Mouse (Mus musculus) MEL (cell line): ENCODE measurements around the gene Gbp2b. TPM values are rescaled to one million over a fixed set of nuclear protein-coding genes. Genes with fewer than 3 reads are reported as not detected.

Source experiments
- DNase-seq: peaks from one replicate; pipeline ENCODE4 v3.0.0; 2011; ENCODE audit warnings: low read depth, low spot score
- H3K27ac ChIP-seq: 2 replicates; pipeline ENCODE4 v1.5.1; 2012; ENCODE audit warnings: low read depth, mild to moderate bottlenecking, control low read depth, low read length, moderate library complexity; ENCODE audit not compliant: control insufficient read depth
- H3K27me3 ChIP-seq, 2 experiments: fragments of 150-350 bp in 1 of 2; sonication (generic) in 1 of 2; 2 replicates each; pipeline ENCODE4 v1.6.1; 2012; ENCODE audit warnings: low read length in 2 of 2, mild to moderate bottlenecking in 2 of 2, improper control_type of control experiment in 1 of 2, moderate library complexity in 1 of 2; ENCODE audit not compliant: insufficient read depth in 2 of 2, control insufficient read depth in 1 of 2
- H3K36me3 ChIP-seq, 2 experiments: 2 replicates each; pipeline ENCODE4 v1.6.1; 2012 to 2014; ENCODE audit warnings: low read length in 2 of 2, improper control_type of control experiment in 1 of 2, inconsistent platforms in 1 of 2, mild to moderate bottlenecking in 1 of 2; ENCODE audit not compliant: insufficient read depth in 2 of 2, control insufficient read depth in 1 of 2
- H3K4me1 ChIP-seq, 2 experiments: fragments of 150-350 bp in 1 of 2; sonication (generic) in 1 of 2; 2 replicates each; pipeline ENCODE4 v1.6.1; 2012; ENCODE audit warnings: low read length in 2 of 2, improper control_type of control experiment in 1 of 2, mild to moderate bottlenecking in 1 of 2; ENCODE audit not compliant: insufficient read depth in 2 of 2, control insufficient read depth in 1 of 2
- H3K4me3 ChIP-seq, 2 experiments: fragments of 150-350 bp in 1 of 2; sonication (generic) in 1 of 2; 2 replicates each; pipeline ENCODE4 v1.5.1; 2012; ENCODE audit warnings: low read depth in 2 of 2, low read length in 2 of 2, mild to moderate bottlenecking in 2 of 2, moderate library complexity in 2 of 2, control low read depth in 1 of 2, improper control_type of control experiment in 1 of 2; ENCODE audit not compliant: control insufficient read depth in 1 of 2, insufficient read depth in 1 of 2
- H3K79me2 ChIP-seq: 2 replicates; pipeline ENCODE4 v1.6.1; 2012; ENCODE audit warnings: mild to moderate bottlenecking, low read length, moderate library complexity; ENCODE audit not compliant: control insufficient read depth, poor library complexity, insufficient read depth
- H3K9ac ChIP-seq: 2 replicates; pipeline ENCODE4 v1.6.1; 2012; ENCODE audit warnings: low read depth, mild to moderate bottlenecking, control low read depth, low read length, moderate library complexity; ENCODE audit not compliant: control insufficient read depth, poor library complexity, severe bottlenecking
- H3K9me3 ChIP-seq: fragments of 150-350 bp; sonication (generic); replicated peaks from 2 replicates; pipeline ENCODE4 v1.6.1; 2012; ENCODE audit warnings: mild to moderate bottlenecking, low read length, improper control_type of control experiment, moderate library complexity; ENCODE audit not compliant: insufficient read depth
- ELF1 ChIP-seq: IDR thresholded peaks from 2 replicates; pipeline ENCODE4 v1.6.1; 2014; ENCODE audit warnings: low read depth, mild to moderate bottlenecking, inconsistent platforms, low read length, improper control_type of control experiment, moderate library complexity
- EP300 ChIP-seq, 2 experiments: IDR thresholded peaks; 2 replicates each; pipeline ENCODE4 v1.6.1; 2011; ENCODE audit warnings: improper control_type of control experiment in 2 of 2, low read length in 2 of 2, low read depth in 1 of 2, mild to moderate bottlenecking in 1 of 2
- GABPA ChIP-seq: IDR thresholded peaks from 2 replicates; pipeline ENCODE4 v1.6.1; 2012; ENCODE audit warnings: low read depth, mild to moderate bottlenecking, inconsistent platforms, low read length, improper control_type of control experiment, moderate library complexity
- JUND ChIP-seq: IDR thresholded peaks from 2 replicates; pipeline ENCODE4 v1.6.1; 2011; ENCODE audit warnings: low read depth, mild to moderate bottlenecking, improper control_type of control experiment, low read length
- MAFK ChIP-seq: IDR thresholded peaks from 2 replicates; pipeline ENCODE4 v1.6.1; 2011; ENCODE audit warnings: low read depth, mild to moderate bottlenecking, low read length, improper control_type of control experiment, borderline replicate concordance
- MYB ChIP-seq: IDR thresholded peaks from 2 replicates; pipeline ENCODE4 v1.6.1; 2011; ENCODE audit warnings: mild to moderate bottlenecking, low read depth, low read length, improper control_type of control experiment
- NELFE ChIP-seq: IDR thresholded peaks from 2 replicates; pipeline ENCODE4 v1.6.1; 2011; ENCODE audit warnings: low read depth, low read length, improper control_type of control experiment
- NRF1 ChIP-seq: IDR thresholded peaks from 2 replicates; pipeline ENCODE4 v1.6.1; 2014; ENCODE audit warnings: low read depth, mild to moderate bottlenecking, inconsistent platforms, low read length, improper control_type of control experiment, moderate library complexity; ENCODE audit not compliant: poor library complexity, insufficient read depth, severe bottlenecking
- POLR2A ChIP-seq, 2 experiments: IDR thresholded peaks; 2 replicates each; pipeline ENCODE4 v1.6.1; 2011 to 2012; ENCODE audit warnings: low read length in 2 of 2, mild to moderate bottlenecking in 2 of 2, control low read depth in 1 of 2, improper control_type of control experiment in 1 of 2, low read depth in 1 of 2, moderate library complexity in 1 of 2; ENCODE audit not compliant: control insufficient read depth in 1 of 2, insufficient read depth in 1 of 2, poor library complexity in 1 of 2
- POLR2AphosphoS2 ChIP-seq: IDR thresholded peaks from 2 replicates; pipeline ENCODE4 v1.6.1; 2011; ENCODE audit warnings: low read length, improper control_type of control experiment
- RAD21 ChIP-seq: IDR thresholded peaks from 2 replicates; pipeline ENCODE4 v1.6.1; 2011; ENCODE audit warnings: mild to moderate bottlenecking, low read depth, low read length, improper control_type of control experiment
- SMC3 ChIP-seq: IDR thresholded peaks from 2 replicates; pipeline ENCODE4 v1.6.1; 2011; ENCODE audit warnings: low read depth, low read length, improper control_type of control experiment
- TBP ChIP-seq: IDR thresholded peaks from 2 replicates; pipeline ENCODE4 v1.8.0; 2011; ENCODE audit warnings: low read depth, low read length, improper control_type of control experiment
- USF2 ChIP-seq, 2 experiments: IDR thresholded peaks; 2 replicates each; pipeline ENCODE4 v1.6.1; 2011 to 2012; ENCODE audit warnings: improper control_type of control experiment in 2 of 2, low read length in 2 of 2, borderline replicate concordance in 1 of 2, inconsistent platforms in 1 of 2, low read depth in 1 of 2, mild to moderate bottlenecking in 1 of 2; ENCODE audit not compliant: insufficient read depth in 1 of 2
- ZKSCAN1 ChIP-seq: IDR thresholded peaks from 2 replicates; pipeline ENCODE4 v1.6.1; 2012; ENCODE audit warnings: low read depth, mild to moderate bottlenecking, inconsistent platforms, low read length, improper control_type of control experiment, moderate library complexity
- ZMIZ1 ChIP-seq: IDR thresholded peaks from 2 replicates; pipeline ENCODE4 v1.6.1; 2012; ENCODE audit warnings: low read depth, mild to moderate bottlenecking, inconsistent platforms, low read length, improper control_type of control experiment, moderate library complexity
- polyA plus RNA-seq, 2 experiments: library from polyadenylated mRNA; stranded (reverse) in 1 of 2; unstranded in 1 of 2; fragments of >175 nt in 1 of 2; fragments of >200 nt in 1 of 2; gene quantifications; 2 replicates each; pipeline versions ENCODE4 v1.2.1 to v1.2.4; 2012; ENCODE audit warnings: low replicate concordance in 2 of 2, low read depth in 1 of 2; ENCODE audit not compliant: insufficient read length in 2 of 2, insufficient read depth in 1 of 2, missing spikeins in 1 of 2
- total RNA-seq: library from RNA; depleted of rRNA; stranded (reverse); fragments of 300-350 nt; gene quantifications from 2 replicates; pipeline ENCODE4 v1.2.3, GENCODE M21; 2012

Gbp2b gene
- total and polyA plus RNA-seq, 3 experiments = not detected

DNA sequence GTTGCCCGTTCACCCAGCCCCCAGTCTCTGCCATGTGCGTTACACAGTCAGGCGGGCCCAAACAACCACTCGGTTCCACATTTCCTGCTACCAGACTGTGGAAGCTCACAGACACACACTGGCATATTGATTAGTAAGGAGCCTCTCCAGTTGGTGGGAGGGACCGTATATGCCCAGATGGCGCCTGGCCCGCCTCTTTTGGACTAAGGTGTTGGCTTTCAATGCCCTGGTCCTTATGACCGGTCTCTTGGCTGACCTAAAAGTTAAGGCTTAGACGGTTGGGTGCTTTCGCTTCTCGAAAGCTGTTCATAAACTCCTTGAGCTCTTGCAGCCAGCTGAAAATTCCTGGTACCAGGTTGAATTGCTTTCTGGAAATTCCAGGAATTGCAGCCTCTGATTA is 39.0 kb upstream of the Gbp2b start (continued):
- TF ChIP-seq USF2 (IDR thresholded peaks at IDR 0.05; ENCODE audit: borderline replicate concordance in 1 of 2, insufficient read depth in 1 of 2, low read depth in 1 of 2, low read length in 2 of 2) (no peak), ZKSCAN1 (no peak), NELFE (no peak)

DNA sequence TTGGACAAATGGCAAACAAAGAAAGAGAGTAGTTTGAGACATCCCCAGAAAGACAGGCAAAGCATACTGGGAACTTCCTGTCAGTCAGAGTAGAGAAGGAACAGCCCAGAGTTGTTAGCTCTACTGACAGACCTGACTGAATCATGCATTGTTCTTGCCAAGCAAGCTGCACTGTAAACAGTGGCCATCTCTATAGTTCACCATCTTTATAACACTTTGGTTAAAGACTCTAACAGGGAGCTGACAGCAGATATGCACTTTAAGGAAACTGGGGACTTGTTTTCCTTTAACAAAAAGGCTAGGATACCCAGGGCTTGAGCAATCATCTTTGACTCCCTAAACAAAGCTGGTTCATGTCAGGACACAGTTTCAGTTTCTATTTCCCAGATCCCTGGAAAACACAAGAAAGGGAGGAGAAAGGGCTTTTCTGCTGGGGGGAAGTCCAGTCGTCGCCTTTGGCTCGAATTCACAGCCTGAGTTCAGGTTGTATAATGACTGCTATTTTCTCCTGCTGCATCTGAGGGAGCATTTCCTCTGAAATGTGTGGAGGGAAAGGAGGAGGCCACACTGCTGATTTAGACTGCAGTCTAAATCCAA is 34.9 kb upstream of the Gbp2b start, which contains the start of gene Gbp3:
Gene Gbp3 (plus strand): TSS at position 395 of the 597 bp plus-strand sequence.
- Histone ChIP-seq H3K4me3 (peak within 1 kb of the TSS; percentile 66 to 71), H3K9me3 (no peaks in the 10 kb centered on the region), H3K9ac (peak within 1 kb of the TSS; percentile 54), H3K27me3 (no peaks in the 10 kb centered on the region), H3K36me3 (no peaks in the 10 kb centered on the region), H3K27ac (0 out of 2 replicates have a peak within 1 kb of the TSS, but pooled peaks have one; percentile 9), H3K79me2 (no peaks in the 10 kb centered on the region), H3K4me1 (peaks cover 2% of the 10 kb centered on the region in 2 experiments; a peak in 1 of 4 replicates)
- DNase-seq = peak; percentile 39
- TF ChIP-seq USF2 (IDR thresholded peaks at IDR 0.05; ENCODE audit: borderline replicate concordance in 1 of 2, insufficient read depth in 1 of 2, low read depth in 1 of 2, low read length in 2 of 2) = no peak
- no peak for TF ChIP-seq EP300 (IDR thresholded peaks at IDR 0.05; ENCODE audit: low read depth in 1 of 2, low read length in 2 of 2)
- no peak for TF ChIP-seq SMC3
- TF ChIP-seq MYB = no peak
- no peak for TF ChIP-seq GABPA
- no peak for TF ChIP-seq TBP
- no peak for TF ChIP-seq MAFK
- no peak for TF ChIP-seq POLR2AphosphoS2
- no peak for TF ChIP-seq NRF1
- TF ChIP-seq RAD21 = no peak
- no peak for TF ChIP-seq POLR2A (IDR thresholded peaks at IDR 0.05; ENCODE audit: control insufficient read depth in 1 of 2, insufficient read depth in 1 of 2, low read depth in 1 of 2, low read length in 2 of 2, poor library complexity in 1 of 2)
- no peak for TF ChIP-seq ELF1
- no peak for TF ChIP-seq ZKSCAN1
- TF ChIP-seq ZMIZ1 = no peak
- TF ChIP-seq JUND = no peak; the same call in 1 of the 2 replicates
